Mouse (Mus musculus): Measurements from ENCODE around the gene Rbbp6. TPM values are rescaled to one million over a fixed set of nuclear protein-coding genes. Genes with fewer than 3 reads are reported as not detected.

Gene Rbbp6
- polyA plus RNA-seq, 1 experiment from 2014 or later, result 13.3 TPM

DNA sequence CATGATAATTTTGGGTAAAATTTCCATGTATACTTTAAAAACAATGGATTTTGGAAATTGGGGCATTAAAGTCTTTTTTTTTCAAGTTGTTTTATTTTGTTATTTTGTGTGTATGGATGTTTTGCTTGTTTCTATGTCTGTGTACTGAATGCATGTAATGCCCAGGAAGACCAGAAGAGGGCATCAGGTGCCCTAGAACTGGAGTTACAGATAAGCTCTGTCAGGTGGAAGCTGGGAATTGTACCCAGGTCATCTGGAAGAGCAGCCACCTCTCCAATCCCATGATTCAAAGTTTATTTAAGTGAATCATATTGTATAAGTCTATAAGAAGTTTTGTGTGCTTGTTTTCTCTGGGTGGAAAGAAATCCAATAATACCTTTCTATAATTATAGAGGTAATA, 73.8 kb downstream of the Rbbp6 start:
- H3K9me3 ChIP-seq (ENCODE audit: control insufficient read depth, low read length), result no peaks in the 10 kb centered on the region
- TF ChIP-seq EP300 (optimal IDR thresholded peaks at IDR 0.05), result no peak
- peak; percentile 69 for TF ChIP-seq CTCF (IDR thresholded peaks at IDR 0.05; ENCODE audit: low read depth)
- H3K27ac ChIP-seq (replicated peaks), result no peak overlapping the region
- no peak overlapping the region for H3K4me2 ChIP-seq (replicated peaks; ENCODE audit: low read depth)
- no peaks in the 10 kb centered on the region for H3K4me1 ChIP-seq (replicated peaks; ENCODE audit: control insufficient read depth, insufficient read depth)
- H3K36me3 ChIP-seq (ENCODE audit: control insufficient read depth, insufficient read depth, low read length), result no peaks in the 10 kb centered on the region
- H3K4me3 ChIP-seq (ENCODE audit: low read depth, low read length), result no peak overlapping the region
- DNase-seq (ENCODE audit: low spot score) (no peak), ATAC-seq (ENCODE audit: low FRiP score, low TSS enrichment) (no peak)
- H3K9ac ChIP-seq (ENCODE audit: low read length), result no peak overlapping the region
- no peaks in the 10 kb centered on the region; the same call in 1 of the 2 replicates for H3K27me3 ChIP-seq (ENCODE audit: control insufficient read depth, insufficient read depth, low read length)

DNA sequence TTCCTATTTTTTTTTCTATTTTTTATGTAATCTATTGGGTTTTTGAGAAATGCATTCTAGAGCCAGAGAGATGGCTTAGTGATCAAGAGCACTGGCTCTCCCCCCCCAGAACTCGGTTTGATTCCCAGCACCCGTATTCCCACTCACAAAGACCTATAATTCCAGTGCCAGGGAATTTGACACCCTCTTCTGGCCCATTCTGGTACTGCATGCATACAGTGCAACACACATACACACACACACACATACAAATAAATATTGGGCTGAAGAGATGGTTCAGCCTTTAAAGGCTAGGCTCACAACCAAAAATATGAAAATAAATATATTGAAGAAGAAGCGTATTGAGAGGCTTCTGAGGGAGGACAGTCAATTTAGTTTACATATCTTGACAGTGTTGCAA, 79.7 kb downstream of the Rbbp6 start:
- WGBS, result 95% methylated on average over 3 of the region's 3 CpGs
- no peak overlapping the region for H3K9ac ChIP-seq (ENCODE audit: low read length)
- H3K27me3 ChIP-seq (ENCODE audit: control insufficient read depth, insufficient read depth, low read length), result no peaks in the 10 kb centered on the region; the same call in 1 of the 2 replicates
- H3K4me2 ChIP-seq (replicated peaks; ENCODE audit: low read depth), result no peak overlapping the region
- DNase-seq (ENCODE audit: low spot score) (no peak), ATAC-seq (ENCODE audit: low FRiP score, low TSS enrichment) (no peak)
- H3K27ac ChIP-seq (replicated peaks), result no peak overlapping the region
- no peak overlapping the region for H3K4me3 ChIP-seq (ENCODE audit: low read depth, low read length)
- TF ChIP-seq EP300 (optimal IDR thresholded peaks at IDR 0.05) (no peak), CTCF (IDR thresholded peaks at IDR 0.05; ENCODE audit: low read depth) (peak; percentile 42)
- no peaks in the 10 kb centered on the region for H3K36me3 ChIP-seq (ENCODE audit: control insufficient read depth, insufficient read depth, low read length)
- no peaks in the 10 kb centered on the region for H3K9me3 ChIP-seq (ENCODE audit: control insufficient read depth, low read length)
- no peaks in the 10 kb centered on the region for H3K4me1 ChIP-seq (replicated peaks; ENCODE audit: control insufficient read depth, insufficient read depth)

DNA sequence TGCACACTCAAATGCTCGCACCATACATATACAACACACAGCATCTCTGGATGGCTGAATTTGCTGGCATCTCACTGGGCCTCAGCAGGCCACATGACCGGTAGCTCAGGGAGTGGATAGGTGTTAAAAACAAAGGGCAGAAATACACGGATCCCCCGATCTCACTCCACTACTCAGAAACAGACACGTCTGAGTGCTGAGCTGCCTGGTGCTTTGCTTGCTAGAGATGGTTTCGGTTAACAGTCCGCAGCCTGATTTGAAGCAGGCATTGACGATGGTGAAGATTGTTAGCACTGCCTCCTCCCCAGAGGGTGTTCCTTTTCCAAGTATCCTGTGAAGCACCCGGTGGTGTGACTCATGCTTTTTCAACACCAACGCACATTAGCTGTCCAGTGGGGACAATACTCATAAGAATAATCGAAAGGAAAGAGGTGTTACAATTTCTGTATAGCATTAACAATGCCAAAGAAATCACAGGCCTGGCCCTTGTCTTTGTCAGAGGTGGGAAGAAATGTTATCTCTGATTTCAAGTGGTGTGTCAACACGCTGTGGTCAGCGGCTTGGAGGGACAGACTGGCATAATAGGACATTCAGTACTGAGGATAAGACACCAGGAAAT, 81.1 kb downstream of the Rbbp6 start:
- no peak overlapping the region for H3K4me3 ChIP-seq (ENCODE audit: low read depth, low read length)
- no peaks in the 10 kb centered on the region for H3K9me3 ChIP-seq (ENCODE audit: control insufficient read depth, low read length)
- 57% methylated on average over 13 of the region's 13 CpGs for WGBS
- H3K36me3 ChIP-seq (ENCODE audit: control insufficient read depth, insufficient read depth, low read length), result no peaks in the 10 kb centered on the region
- no peaks in the 10 kb centered on the region; the same call in 1 of the 2 replicates for H3K27me3 ChIP-seq (ENCODE audit: control insufficient read depth, insufficient read depth, low read length)
- no peaks in the 10 kb centered on the region for H3K4me1 ChIP-seq (replicated peaks; ENCODE audit: control insufficient read depth, insufficient read depth)
- TF ChIP-seq CTCF (IDR thresholded peaks at IDR 0.05; ENCODE audit: low read depth), result no peak
- TF ChIP-seq EP300 (optimal IDR thresholded peaks at IDR 0.05), result no peak
- DNase-seq (ENCODE audit: low spot score) (no peak), ATAC-seq (ENCODE audit: low FRiP score, low TSS enrichment) (peak; percentile 76)
- H3K9ac ChIP-seq (ENCODE audit: low read length), result no peak overlapping the region
- H3K27ac ChIP-seq (replicated peaks), result no peak overlapping the region
- H3K4me2 ChIP-seq (replicated peaks; ENCODE audit: low read depth), result no peak overlapping the region

Other genes with a start within 250 kb of the Rbbp6 start
- gene Tnrc6a, start 158.2 kb downstream of the Rbbp6 start, polyA plus RNA-seq (2015; fragmentation: Nextera tagmentation; extraction: Ambion mirVana), result 35.8 and 44.2 TPM in 2 replicates
- 0.06 TPM in 1 of 2 replicates, not detected in the other for gene Slc5a11, start 249.1 kb downstream of the Rbbp6 start, polyA plus RNA-seq (2015; fragmentation: Nextera tagmentation; extraction: Ambion mirVana)